18 mouse cellular contexts compared by ENCODE assay signal in the genomic region with DNA sequence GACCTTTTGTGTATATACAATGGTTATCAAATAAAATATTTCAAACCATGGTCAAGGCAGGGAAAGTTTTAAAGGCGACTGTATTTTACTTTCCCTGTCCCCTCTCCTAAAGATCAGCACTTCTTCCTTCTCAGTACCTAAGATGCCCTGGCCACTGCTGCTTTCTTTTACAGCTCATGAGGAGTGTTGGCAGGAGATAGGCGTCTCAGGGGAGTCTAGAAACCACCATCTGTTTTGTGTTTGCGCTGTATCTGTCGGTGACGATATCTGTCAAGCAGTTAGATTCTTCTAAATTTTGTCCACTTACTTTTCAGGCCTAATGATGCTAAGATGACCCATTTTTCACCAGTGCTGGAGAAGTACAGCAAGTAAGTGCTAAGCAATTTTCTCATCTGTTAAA. TPM values are rescaled to one million over a fixed set of nuclear protein-coding genes. Genes with fewer than 3 reads are reported as not detected.
DNase-seq lines count a peak whose midpoint lies in the region; ATAC-seq lines count a peak whose summit lies in the region.
"Had no signal": no experiment of that assay in that cellular context is flagged by ENCODE, and none has a peak within 500 bp of the region (broad histone marks: within the 10 kb centered on the region; RNA-seq: fewer than 3 reads in every experiment).

No protein-coding gene starts in this region.

- H3K36me3 ChIP-seq in heart, embryonic 11.5 days (ENCODE audit: control insufficient read depth, insufficient read depth, low read length) = no peaks in the 10 kb centered on the region
- H3K36me3 ChIP-seq in forebrain, embryonic 16.5 days (ENCODE audit: control insufficient read depth, insufficient read depth) = no peaks in the 10 kb centered on the region
- H3K36me3 ChIP-seq: embryonic facial prominence, embryonic 12.5 days; forebrain, embryonic 12.5 days; heart, embryonic 13.5 days had no signal

- H3K27ac ChIP-seq in heart, embryonic 11.5 days (ENCODE audit: low read depth, low read length) = no peak overlapping the region
- no peak overlapping the region for H3K27ac ChIP-seq in forebrain, embryonic 16.5 days (ENCODE audit: low read length)
- H3K27ac ChIP-seq: embryonic facial prominence, embryonic 12.5 days; forebrain, embryonic 12.5 days; heart, embryonic 13.5 days had no signal

- no peak overlapping the region for H3K4me2 ChIP-seq in heart, embryonic 11.5 days
- no peak overlapping the region for H3K4me2 ChIP-seq in forebrain, embryonic 16.5 days (ENCODE audit: low read length)
- H3K4me2 ChIP-seq: embryonic facial prominence, embryonic 12.5 days; forebrain, embryonic 12.5 days; heart, embryonic 13.5 days had no signal

- no peaks in the 10 kb centered on the region for H3K9me3 ChIP-seq in heart, embryonic 11.5 days (replicated peaks; ENCODE audit: control insufficient read depth, low read length)
- no peaks in the 10 kb centered on the region for H3K9me3 ChIP-seq in forebrain, embryonic 16.5 days (ENCODE audit: control insufficient read depth, low read length)
- H3K9me3 ChIP-seq: embryonic facial prominence, embryonic 12.5 days; forebrain, embryonic 12.5 days; heart, embryonic 13.5 days had no signal

- H3K9ac ChIP-seq in heart, embryonic 11.5 days (ENCODE audit: low read depth, low read length) = no peak overlapping the region
- H3K9ac ChIP-seq in forebrain, embryonic 16.5 days (replicated peaks; ENCODE audit: low read depth, low read length) = no peak overlapping the region
- H3K9ac ChIP-seq: embryonic facial prominence, embryonic 12.5 days; forebrain, embryonic 12.5 days; heart, embryonic 13.5 days had no signal

- no peaks in the 10 kb centered on the region for H3K4me1 ChIP-seq in heart, embryonic 11.5 days (ENCODE audit: control insufficient read depth, insufficient read depth, low read length)
- H3K4me1 ChIP-seq in forebrain, embryonic 16.5 days (replicated peaks; ENCODE audit: control insufficient read depth, insufficient read depth, low read length) = no peaks in the 10 kb centered on the region
- H3K4me1 ChIP-seq: embryonic facial prominence, embryonic 12.5 days; forebrain, embryonic 12.5 days had no signal

- DNase-seq in heart, postnatal 10 days = peak; percentile 34 to 39
- DNase-seq in cerebellum, postnatal 14 days = peak; percentile 71 to 80
- DNase-seq in heart, postnatal 25 days (ENCODE audit: low spot score) = peak; percentile 0
- DNase-seq in layer of hippocampus, adult 8-10 months (ENCODE audit: low spot score in 2 of 2) = no peak
- DNase-seq in thymus, adult 18-20 months = no peak
- DNase-seq: kidney, postnatal 14 days; layer of hippocampus, postnatal 36 days; lung, adult 2 months; right cerebral cortex, postnatal 4 days; thymus, postnatal 4 days had no signal

- intact Hi-C loops in heart, postnatal 10 days (cut with DNase I) = no loop called here
- intact Hi-C loops in heart, postnatal 25 days (cut with DNase I) = no loop called here

- ATAC-seq in heart, embryonic 11.5 days (replicated peaks; ENCODE audit: insufficient number of reproducible peaks, low FRiP score, low TSS enrichment) = no peak
- peak; percentile 94 for ATAC-seq in cerebellum, adult (ENCODE audit: insufficient number of reproducible peaks, low FRiP score, low TSS enrichment)
- ATAC-seq in forebrain, embryonic 16.5 days = no peak
- ATAC-seq: activated CD4-positive, CD25-positive, alpha-beta regulatory T cell, adult 4 months had no signal

- H3K27me3 ChIP-seq in heart, embryonic 11.5 days (ENCODE audit: control insufficient read depth, insufficient read depth, low read length) = no peaks in the 10 kb centered on the region
- no peaks in the 10 kb centered on the region for H3K27me3 ChIP-seq in forebrain, embryonic 16.5 days (replicated peaks; ENCODE audit: control insufficient read depth, insufficient read depth, low read length)
- H3K27me3 ChIP-seq: embryonic facial prominence, embryonic 12.5 days; forebrain, embryonic 12.5 days; heart, embryonic 13.5 days had no signal

- WGBS in heart, embryonic 11.5 days (ENCODE audit: insufficient replicate concordance) = 38% methylated on average over 5 of the region's 5 CpGs
- WGBS in forebrain, embryonic 16.5 days = 68% methylated on average over 5 of the region's 5 CpGs

- H3K4me3 ChIP-seq in heart, embryonic 11.5 days (ENCODE audit: low read depth, low read length) = no peak overlapping the region
- H3K4me3 ChIP-seq in forebrain, embryonic 16.5 days (replicated peaks; ENCODE audit: low read length) = no peak overlapping the region
- H3K4me3 ChIP-seq: embryonic facial prominence, embryonic 12.5 days; forebrain, embryonic 12.5 days; heart, embryonic 13.5 days had no signal

RNA-seq across cellular contexts. Expression of gene Sphkap, which starts 43.3 kb away (rescaled TPM):
- total RNA-seq in heart, postnatal 10 days (2021) = 1 to 10 TPM; 1.2 to 1.6 TPM
- 24.0 and 30.0 TPM in 2 replicates for polyA plus RNA-seq in heart, embryonic 11.5 days (2014; fragmentation: Nextera tagmentation; extraction: Ambion mirVana)
- 1 to 10 TPM in 1 of 2 experiments, under 1 TPM in 1; 0.60 to 1.8 TPM for total RNA-seq in heart, postnatal 25 days (2021)
- total RNA-seq in layer of hippocampus, adult 8-10 months (2022) = 100 to 1,000 TPM; 188 to 207 (median 197) TPM
- 17.2 and 19.5 TPM in 2 replicates for polyA plus RNA-seq in forebrain, embryonic 16.5 days (2015; fragmentation: Nextera tagmentation; extraction: Ambion mirVana)
- total RNA-seq: megakaryocyte, adult 5-6 weeks had no signal
- polyA plus RNA-seq: activated CD4-positive, CD25-positive, alpha-beta regulatory T cell, adult 4 months had no signal

Comparison
In these comparisons a context has a peak if more than half of its experiments do, and no peak if none do; other contexts are left out.
1. DNase-seq: peak in heart, postnatal 10 days (2 of 2), cerebellum, postnatal 14 days (2 of 2) and heart, postnatal 25 days (single experiment); none in layer of hippocampus, adult 8-10 months (0 of 2) and thymus, adult 18-20 months (0 of 2).
2. RNA of gene Sphkap, which starts 43.3 kb away (total RNA-seq): 188 to 207 TPM in layer of hippocampus, adult 8-10 months; 0.60 to 1.8 TPM in heart, postnatal 25 days and 1.2 to 1.6 TPM in heart, postnatal 10 days; every median in the first group is over 10 times any median in the second.